Mouse (Mus musculus): ENCODE results near the gene Gmnc. TPM values are rescaled to one million over a fixed set of nuclear protein-coding genes. Genes with fewer than 3 reads are reported as not detected.

Gene Gmnc
- polyA plus RNA-seq, 1 experiment = not detected

DNA sequence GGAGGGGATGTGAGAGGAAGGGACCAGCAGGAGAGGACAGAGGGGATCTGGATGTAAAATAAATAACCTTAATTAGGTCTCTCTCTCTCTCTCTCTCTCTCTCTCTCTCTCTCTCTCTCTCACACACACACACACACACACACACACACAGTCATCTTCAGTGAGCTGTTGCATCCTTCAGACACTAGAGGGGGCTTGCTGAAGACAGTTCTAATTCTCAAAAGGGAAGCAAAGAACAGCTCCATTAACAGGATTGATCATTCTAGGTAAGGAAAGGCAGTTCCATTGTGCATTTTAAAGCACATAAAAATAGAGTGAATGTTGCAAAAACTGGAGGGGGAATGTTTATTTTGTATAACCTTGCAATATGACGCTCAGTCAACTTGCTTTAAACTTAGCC, 5.7 kb downstream of the Gmnc start:
- Histone ChIP-seq H3K27me3 (ENCODE audit: control insufficient read depth, insufficient read depth, insufficient read length) (no peaks in the 10 kb centered on the region), H3K79me2 (ENCODE audit: control insufficient read depth, insufficient read depth) (no peaks in the 10 kb centered on the region), H3ac (ENCODE audit: control insufficient read depth, insufficient read length) (no peak overlapping the region), H3K4me3 (no peak overlapping the region), H3K4me2 (ENCODE audit: low read depth) (no peak overlapping the region), H3K36me3 (ENCODE audit: control insufficient read depth, insufficient read depth) (no peaks in the 10 kb centered on the region)
- TF ChIP-seq USF1 (IDR thresholded peaks at IDR 0.05; ENCODE audit: low read depth) = no peak

DNA sequence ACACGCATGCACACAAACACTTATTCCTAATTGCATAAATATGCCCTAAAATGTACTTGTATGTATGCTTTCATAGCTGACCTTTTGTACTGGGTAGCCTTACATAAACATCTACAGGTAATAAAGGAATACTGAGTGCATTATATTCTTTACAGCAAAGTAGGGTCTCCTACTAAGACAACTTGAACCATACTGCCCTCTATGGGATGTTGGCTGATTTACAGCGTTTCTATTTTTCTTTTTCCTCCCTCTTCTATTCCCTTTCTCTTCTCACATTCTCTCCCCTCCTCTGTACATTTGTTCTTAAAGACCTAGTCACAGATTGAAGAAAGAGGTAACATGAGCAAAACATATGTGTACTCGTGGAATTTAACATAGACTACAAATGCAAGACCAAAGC, 9.3 kb downstream of the Gmnc start:
- Histone ChIP-seq H3K36me3 (ENCODE audit: control insufficient read depth, insufficient read depth) (no peaks in the 10 kb centered on the region), H3K79me2 (ENCODE audit: control insufficient read depth, insufficient read depth) (no peaks in the 10 kb centered on the region), H3ac (ENCODE audit: control insufficient read depth, insufficient read length) (no peak overlapping the region), H3K27me3 (ENCODE audit: control insufficient read depth, insufficient read depth, insufficient read length) (no peaks in the 10 kb centered on the region), H3K4me2 (ENCODE audit: low read depth) (no peak overlapping the region), H3K4me3 (no peak overlapping the region)
- TF ChIP-seq TCF12 (IDR thresholded peaks at IDR 0.05; ENCODE audit: insufficient read depth, poor library complexity, severe bottlenecking) = no peak
- no peak for TF ChIP-seq POLR2A (IDR thresholded peaks at IDR 0.05; ENCODE audit: insufficient read length, low read depth)
- TF ChIP-seq REST (IDR thresholded peaks at IDR 0.05; ENCODE audit: insufficient read depth, insufficient read length) = no peak
- TF ChIP-seq E2F4 (IDR thresholded peaks at IDR 0.05; ENCODE audit: insufficient read depth) = no peak
- no peak for TF ChIP-seq MAX (IDR thresholded peaks at IDR 0.05; ENCODE audit: low read depth)
- TF ChIP-seq POLR2AphosphoS2 (IDR thresholded peaks at IDR 0.05; ENCODE audit: insufficient read length, low read depth) = no peak
- TF ChIP-seq CEBPB (IDR thresholded peaks at IDR 0.05; ENCODE audit: insufficient read depth, poor library complexity, severe bottlenecking) = no peak
- TF ChIP-seq SRF (IDR thresholded peaks at IDR 0.05; ENCODE audit: control insufficient read depth, insufficient read length, low read depth) = no peak
- no peak for TF ChIP-seq TCF3 (IDR thresholded peaks at IDR 0.05; ENCODE audit: insufficient read length, low read depth)
- no peak for TF ChIP-seq MYOG (IDR thresholded peaks at IDR 0.05; ENCODE audit: control insufficient read depth in 1 of 3, insufficient read depth in 1 of 3, insufficient read length in 2 of 3, low read depth in 2 of 3)
- TF ChIP-seq USF1 (IDR thresholded peaks at IDR 0.05; ENCODE audit: low read depth) = no peak
- no peak for TF ChIP-seq MYOD1 (IDR thresholded peaks at IDR 0.05; ENCODE audit: control insufficient read depth in 1 of 3, insufficient read length in 2 of 3, low read depth in 2 of 3)

DNA sequence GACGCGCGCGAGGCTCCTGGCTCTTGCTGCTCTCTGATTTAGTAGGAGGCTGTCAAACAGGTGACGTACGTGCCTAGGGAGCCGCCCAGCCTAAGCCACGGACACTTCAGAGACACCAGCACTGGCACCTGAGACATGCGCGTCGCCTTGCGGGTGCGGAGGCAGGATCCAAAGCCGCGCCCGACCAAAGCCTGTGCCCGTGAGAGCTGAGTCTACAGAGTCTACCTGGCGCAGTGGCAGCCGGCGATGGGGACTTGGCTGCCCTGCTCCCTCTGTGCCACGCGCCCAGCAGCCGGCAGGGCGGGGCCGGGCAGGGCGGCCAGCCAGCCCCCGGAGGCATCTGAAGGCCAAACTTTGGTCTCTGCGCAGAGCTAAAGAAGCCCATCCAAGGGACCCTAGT, 23.5 kb downstream of the Gmnc start:
- Histone ChIP-seq H3K79me2 (ENCODE audit: control insufficient read depth, insufficient read depth) (no peaks in the 10 kb centered on the region), H3K36me3 (ENCODE audit: control insufficient read depth, insufficient read depth) (no peaks in the 10 kb centered on the region), H3K4me3 (no peak overlapping the region), H3ac (ENCODE audit: control insufficient read depth, insufficient read length) (no peak overlapping the region), H3K4me2 (ENCODE audit: low read depth) (no peak overlapping the region), H3K27me3 (ENCODE audit: control insufficient read depth, insufficient read depth, insufficient read length) (no peaks in the 10 kb centered on the region)
- no peak for TF ChIP-seq CEBPB (IDR thresholded peaks at IDR 0.05; ENCODE audit: insufficient read depth, poor library complexity, severe bottlenecking)
- no peak for TF ChIP-seq USF1 (IDR thresholded peaks at IDR 0.05; ENCODE audit: low read depth)
- TF ChIP-seq REST (IDR thresholded peaks at IDR 0.05; ENCODE audit: insufficient read depth, insufficient read length) = no peak
- no peak for TF ChIP-seq POLR2A (IDR thresholded peaks at IDR 0.05; ENCODE audit: insufficient read length, low read depth)
- TF ChIP-seq MYOD1 (IDR thresholded peaks at IDR 0.05; ENCODE audit: control insufficient read depth in 1 of 3, insufficient read length in 2 of 3, low read depth in 2 of 3) = no peak
- no peak for TF ChIP-seq MAX (IDR thresholded peaks at IDR 0.05; ENCODE audit: low read depth)
- no peak for TF ChIP-seq POLR2AphosphoS2 (IDR thresholded peaks at IDR 0.05; ENCODE audit: insufficient read length, low read depth)
- TF ChIP-seq TCF12 (IDR thresholded peaks at IDR 0.05; ENCODE audit: insufficient read depth, poor library complexity, severe bottlenecking) = no peak
- no peak for TF ChIP-seq E2F4 (IDR thresholded peaks at IDR 0.05; ENCODE audit: insufficient read depth)
- no peak for TF ChIP-seq MYOG (IDR thresholded peaks at IDR 0.05; ENCODE audit: control insufficient read depth in 1 of 3, insufficient read depth in 1 of 3, insufficient read length in 2 of 3, low read depth in 2 of 3)
- no peak for TF ChIP-seq TCF3 (IDR thresholded peaks at IDR 0.05; ENCODE audit: insufficient read length, low read depth)
- no peak for TF ChIP-seq SRF (IDR thresholded peaks at IDR 0.05; ENCODE audit: control insufficient read depth, insufficient read length, low read depth)

DNA sequence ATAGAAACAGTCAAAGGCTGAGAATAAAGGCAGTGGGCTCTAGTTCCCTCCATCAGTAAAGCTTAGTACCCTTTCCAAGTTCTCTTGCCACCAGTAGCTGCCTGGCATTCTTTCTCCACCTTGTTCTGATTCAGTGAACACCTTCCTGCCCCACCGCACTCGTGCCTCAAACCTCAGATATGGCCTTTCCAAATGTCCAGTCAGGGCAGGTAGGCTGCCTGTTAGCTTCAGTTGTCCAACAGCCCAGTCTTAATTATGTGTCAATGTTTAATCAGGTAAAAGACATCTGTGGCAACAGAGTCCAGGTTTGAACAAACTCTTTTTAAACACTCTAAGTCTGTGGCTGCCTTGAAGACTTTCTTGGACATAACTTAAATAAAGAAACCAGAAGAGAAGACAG, 24.6 kb downstream of the Gmnc start:
- Histone ChIP-seq H3K27me3 (ENCODE audit: control insufficient read depth, insufficient read depth, insufficient read length) (no peaks in the 10 kb centered on the region), H3K4me2 (ENCODE audit: low read depth) (no peak overlapping the region), H3K79me2 (ENCODE audit: control insufficient read depth, insufficient read depth) (no peaks in the 10 kb centered on the region), H3K4me3 (no peak overlapping the region), H3K36me3 (ENCODE audit: control insufficient read depth, insufficient read depth) (no peaks in the 10 kb centered on the region), H3ac (ENCODE audit: control insufficient read depth, insufficient read length) (no peak overlapping the region)
- no peak for TF ChIP-seq POLR2AphosphoS2 (IDR thresholded peaks at IDR 0.05; ENCODE audit: insufficient read length, low read depth)
- no peak for TF ChIP-seq REST (IDR thresholded peaks at IDR 0.05; ENCODE audit: insufficient read depth, insufficient read length)
- TF ChIP-seq TCF12 (IDR thresholded peaks at IDR 0.05; ENCODE audit: insufficient read depth, poor library complexity, severe bottlenecking) = no peak
- no peak for TF ChIP-seq CEBPB (IDR thresholded peaks at IDR 0.05; ENCODE audit: insufficient read depth, poor library complexity, severe bottlenecking)
- no peak for TF ChIP-seq POLR2A (IDR thresholded peaks at IDR 0.05; ENCODE audit: insufficient read length, low read depth)
- TF ChIP-seq MAX (IDR thresholded peaks at IDR 0.05; ENCODE audit: low read depth) = no peak

DNA sequence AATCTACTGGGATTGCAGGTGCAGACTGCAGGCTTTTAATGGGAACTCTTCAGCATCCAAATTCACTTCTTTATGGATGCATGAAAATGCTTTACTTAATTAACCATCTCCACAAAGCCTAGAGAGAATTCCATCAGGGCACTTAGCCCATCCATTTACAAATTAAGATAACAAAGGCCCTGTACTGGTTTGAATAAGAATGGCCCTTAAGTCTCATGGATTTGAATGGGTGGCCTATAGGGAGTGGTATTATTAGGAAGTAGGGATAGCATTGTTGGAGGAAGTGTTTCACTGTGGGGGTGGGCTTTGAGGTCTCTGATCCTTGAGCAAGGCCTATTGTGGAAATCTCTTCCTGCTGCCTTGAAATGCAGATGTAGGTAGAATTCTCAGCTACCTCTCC, 29.5 kb downstream of the Gmnc start:
- no peak overlapping the region for H3K4me3 ChIP-seq
- H3K4me2 ChIP-seq (ENCODE audit: low read depth) = no peak overlapping the region
- TF ChIP-seq REST (IDR thresholded peaks at IDR 0.05; ENCODE audit: insufficient read depth, insufficient read length) = no peak
- TF ChIP-seq USF1 (IDR thresholded peaks at IDR 0.05; ENCODE audit: low read depth) = no peak
- no peak for TF ChIP-seq POLR2AphosphoS2 (IDR thresholded peaks at IDR 0.05; ENCODE audit: insufficient read length, low read depth)
- no peaks in the 10 kb centered on the region for H3K27me3 ChIP-seq (ENCODE audit: control insufficient read depth, insufficient read depth, insufficient read length)
- no peaks in the 10 kb centered on the region for H3K36me3 ChIP-seq (ENCODE audit: control insufficient read depth, insufficient read depth)
- no peaks in the 10 kb centered on the region for H3K79me2 ChIP-seq (ENCODE audit: control insufficient read depth, insufficient read depth)
- H3ac ChIP-seq (ENCODE audit: control insufficient read depth, insufficient read length) = no peak overlapping the region

Data from myocyte (in vitro differentiated cells).